21 mouse cellular contexts compared by ENCODE assay signal in genomic region chr8:85506620-85507019, GRCm38 (mm10). TPM values are rescaled to one million over a fixed set of nuclear protein-coding genes. Genes with fewer than 3 reads are reported as not detected.
DNase-seq lines count a peak whose midpoint lies in the region; ATAC-seq and TF ChIP-seq lines count a peak whose summit lies in the region.
"Had no signal": no experiment of that assay in that cellular context is flagged by ENCODE, and none has a peak within 500 bp of the region (broad histone marks: within the 10 kb centered on the region; RNA-seq: fewer than 3 reads in every experiment).

No protein-coding gene starts in this region.

- ATAC-seq in hindbrain, embryonic 12.5 days (ENCODE audit: low FRiP score), result no peak
- no peak for ATAC-seq in midbrain, embryonic 11.5 days (ENCODE audit: low FRiP score)
- peak; percentile 51; the same call in 1 of the 2 replicates for ATAC-seq in liver, embryonic 14.5 days (ENCODE audit: insufficient read depth)
- ATAC-seq: activated CD4-positive, CD25-positive, alpha-beta regulatory T cell, adult 4 months; forebrain, embryonic 15.5 days; Patski had no signal

- no peak overlapping the region for H3K9ac ChIP-seq in hindbrain, embryonic 12.5 days
- H3K9ac ChIP-seq in midbrain, embryonic 11.5 days (ENCODE audit: low read length), result no peak overlapping the region
- H3K9ac ChIP-seq in liver, embryonic 14.5 days (replicated peaks), result no peak overlapping the region
- H3K9ac ChIP-seq: embryonic facial prominence, embryonic 12.5 days; forebrain, embryonic 15.5 days; heart, embryonic 12.5 days; hindbrain, embryonic 13.5 days had no signal

- peak overlapping the region; percentile 59; the same call in 1 of the 2 replicates for H3K27ac ChIP-seq in hindbrain, embryonic 10.5 days
- no peak overlapping the region for H3K27ac ChIP-seq in hindbrain, embryonic 12.5 days
- H3K27ac ChIP-seq in midbrain, embryonic 10.5 days (replicated peaks), result peak overlapping the region; percentile 35; the same call in 1 of the 2 replicates
- no peak overlapping the region for H3K27ac ChIP-seq in midbrain, embryonic 11.5 days (ENCODE audit: low read depth, low read length)
- H3K27ac ChIP-seq in liver, embryonic 14.5 days, result no peak overlapping the region
- H3K27ac ChIP-seq: embryonic facial prominence, embryonic 12.5 days; forebrain, embryonic 15.5 days; hindbrain, embryonic 13.5 days had no signal

- no peak for DNase-seq in hindbrain, embryonic 10.5 days (ENCODE audit: low spot score)
- no peak for DNase-seq in midbrain, embryonic 10.5 days (ENCODE audit: low spot score)
- DNase-seq in midbrain, embryonic 11.5 days (ENCODE audit: low spot score, missing footprints), result no peak
- no peak for DNase-seq in liver, embryonic 14.5 days (ENCODE audit: low read depth in 3 of 3, low spot score in 3 of 3)
- peak; percentile 77 for DNase-seq in yolk sac, embryonic 10.5 days (ENCODE audit: low spot score)
- DNase-seq in testis, postnatal 10 days (ENCODE audit: low spot score), result no peak
- DNase-seq in kidney, postnatal 36 days, result no peak
- DNase-seq: adrenal gland, postnatal 14 days; cerebellum, adult 11-12 months; cerebellum, adult 9-10 months; cerebellum, postnatal 25 days; gastrocnemius, postnatal 14 days; heart, postnatal 36 days had no signal

- TF ChIP-seq CTCF in liver, embryonic 14.5 days (IDR thresholded peaks at IDR 0.05; ENCODE audit: low read depth), result no peak

- H3K4me1 ChIP-seq in hindbrain, embryonic 10.5 days (replicated peaks), result peaks cover 14% of the 10 kb centered on the region
- H3K4me1 ChIP-seq in hindbrain, embryonic 12.5 days, result no peaks in the 10 kb centered on the region
- peaks cover 11% of the 10 kb centered on the region for H3K4me1 ChIP-seq in midbrain, embryonic 10.5 days
- H3K4me1 ChIP-seq in midbrain, embryonic 11.5 days (ENCODE audit: control insufficient read depth, insufficient read depth, low read length), result no peaks in the 10 kb centered on the region
- peaks cover 0 to 3% of the 10 kb centered on the region in 2 experiments; a peak in 2 of 4 replicates for H3K4me1 ChIP-seq in liver, embryonic 14.5 days (replicated peaks; ENCODE audit: control insufficient read depth in 2 of 2, insufficient read depth in 2 of 2, low read length in 1 of 2)
- H3K4me1 ChIP-seq: embryonic facial prominence, embryonic 12.5 days; heart, embryonic 12.5 days had no signal

- no peak overlapping the region for H3K4me3 ChIP-seq in hindbrain, embryonic 10.5 days
- no peak overlapping the region for H3K4me3 ChIP-seq in hindbrain, embryonic 12.5 days
- H3K4me3 ChIP-seq in midbrain, embryonic 10.5 days, result no peak overlapping the region
- no peak overlapping the region for H3K4me3 ChIP-seq in midbrain, embryonic 11.5 days (ENCODE audit: low read depth, low read length)
- H3K4me3 ChIP-seq in liver, embryonic 14.5 days (ENCODE audit: insufficient read depth in 1 of 2, low read depth in 2 of 2, low read length in 2 of 2), result no peak overlapping the region
- H3K4me3 ChIP-seq: embryonic facial prominence, embryonic 12.5 days; forebrain, embryonic 15.5 days; heart, embryonic 12.5 days; hindbrain, embryonic 13.5 days had no signal

- H3K27me3 ChIP-seq in hindbrain, embryonic 10.5 days (ENCODE audit: insufficient read depth, poor library complexity, severe bottlenecking), result no peaks in the 10 kb centered on the region
- H3K27me3 ChIP-seq in hindbrain, embryonic 12.5 days, result no peaks in the 10 kb centered on the region
- H3K27me3 ChIP-seq in midbrain, embryonic 10.5 days (ENCODE audit: low read depth, poor library complexity, severe bottlenecking), result no peaks in the 10 kb centered on the region
- H3K27me3 ChIP-seq in midbrain, embryonic 11.5 days (ENCODE audit: control insufficient read depth, insufficient read depth, low read length), result no peaks in the 10 kb centered on the region
- no peaks in the 10 kb centered on the region for H3K27me3 ChIP-seq in liver, embryonic 14.5 days (ENCODE audit: control insufficient read depth, insufficient read depth, low read length)
- H3K27me3 ChIP-seq: CH12.LX; embryonic facial prominence, embryonic 12.5 days; forebrain, embryonic 15.5 days; heart, embryonic 12.5 days; hindbrain, embryonic 13.5 days; Patski had no signal

- H3K4me2 ChIP-seq in hindbrain, embryonic 12.5 days (replicated peaks), result no peak overlapping the region
- H3K4me2 ChIP-seq in midbrain, embryonic 11.5 days, result no peak overlapping the region
- H3K4me2 ChIP-seq in liver, embryonic 14.5 days (ENCODE audit: low read depth), result no peak overlapping the region
- H3K4me2 ChIP-seq: embryonic facial prominence, embryonic 12.5 days; forebrain, embryonic 15.5 days; heart, embryonic 12.5 days; hindbrain, embryonic 13.5 days had no signal

- peaks cover 77% of the 10 kb centered on the region for H3K36me3 ChIP-seq in hindbrain, embryonic 10.5 days
- H3K36me3 ChIP-seq in hindbrain, embryonic 12.5 days, result peaks cover 52% of the 10 kb centered on the region
- H3K36me3 ChIP-seq in midbrain, embryonic 10.5 days, result peaks cover 72% of the 10 kb centered on the region
- peaks cover 7% of the 10 kb centered on the region; the same call in 1 of the 2 replicates for H3K36me3 ChIP-seq in midbrain, embryonic 11.5 days (ENCODE audit: control insufficient read depth, insufficient read depth, low read length)
- H3K36me3 ChIP-seq in liver, embryonic 14.5 days (replicated peaks; ENCODE audit: control insufficient read depth, insufficient read depth, low read depth), result no peaks in the 10 kb centered on the region

- TF ChIP-seq EP300 in liver, embryonic 14.5 days (IDR thresholded peaks at IDR 0.05; ENCODE audit: low read depth), result no peak

- H3K9me3 ChIP-seq in hindbrain, embryonic 10.5 days, result no peaks in the 10 kb centered on the region
- no peaks in the 10 kb centered on the region for H3K9me3 ChIP-seq in hindbrain, embryonic 12.5 days (replicated peaks)
- no peaks in the 10 kb centered on the region for H3K9me3 ChIP-seq in midbrain, embryonic 10.5 days (replicated peaks)
- no peaks in the 10 kb centered on the region for H3K9me3 ChIP-seq in midbrain, embryonic 11.5 days (ENCODE audit: control insufficient read depth, low read length)
- H3K9me3 ChIP-seq in liver, embryonic 14.5 days (ENCODE audit: control insufficient read depth, low read length), result no peaks in the 10 kb centered on the region
- H3K9me3 ChIP-seq: embryonic facial prominence, embryonic 12.5 days; forebrain, embryonic 15.5 days; heart, embryonic 12.5 days; hindbrain, embryonic 13.5 days had no signal

- 62% methylated on average over 4 of the region's 4 CpGs for WGBS in hindbrain, embryonic 10.5 days
- WGBS in hindbrain, embryonic 12.5 days, result 80% methylated on average over 4 of the region's 4 CpGs
- 68% methylated on average over 4 of the region's 4 CpGs for WGBS in midbrain, embryonic 10.5 days
- 68% methylated on average over 4 of the region's 4 CpGs for WGBS in midbrain, embryonic 11.5 days
- 57% methylated on average over 4 of the region's 4 CpGs for WGBS in liver, embryonic 14.5 days (ENCODE audit: insufficient replicate concordance)

RNA-seq across cellular contexts. Expression of gene Gpt2, which starts 14.2 kb away (rescaled TPM):
- polyA plus RNA-seq in hindbrain, embryonic 10.5 days (2016; fragmentation: Nextera tagmentation; extraction: Ambion mirVana), result 32.2 and 35.3 TPM in 2 replicates
- 44.4 and 44.8 TPM in 2 replicates for polyA plus RNA-seq in hindbrain, embryonic 12.5 days (2016; fragmentation: Nextera tagmentation; extraction: Ambion mirVana)
- polyA plus RNA-seq in midbrain, embryonic 10.5 days (2016; fragmentation: Nextera tagmentation; extraction: Ambion mirVana), result 31.9 and 33.0 TPM in 2 replicates
- polyA plus RNA-seq in midbrain, embryonic 11.5 days (2014; fragmentation: Nextera tagmentation; extraction: Ambion mirVana), result 36.5 and 38.1 TPM in 2 replicates
- 8.1 and 8.7 TPM in 2 replicates for polyA plus RNA-seq in liver, embryonic 14.5 days (2012; rRNA removed)
- polyA plus RNA-seq in liver, embryonic 14.5 days (2014; fragmentation: Nextera tagmentation; extraction: Ambion mirVana), result 13.1 and 15.5 TPM in 2 replicates

RNA-seq across cellular contexts. Expression of gene Dnaja2, which starts 48.5 kb away (rescaled TPM):
- polyA plus RNA-seq in hindbrain, embryonic 10.5 days (2016; fragmentation: Nextera tagmentation; extraction: Ambion mirVana), result 173 and 194 TPM in 2 replicates
- polyA plus RNA-seq in hindbrain, embryonic 12.5 days (2016; fragmentation: Nextera tagmentation; extraction: Ambion mirVana), result 170 and 174 TPM in 2 replicates
- 187 and 195 TPM in 2 replicates for polyA plus RNA-seq in midbrain, embryonic 10.5 days (2016; fragmentation: Nextera tagmentation; extraction: Ambion mirVana)
- 201 and 217 TPM in 2 replicates for polyA plus RNA-seq in midbrain, embryonic 11.5 days (2014; fragmentation: Nextera tagmentation; extraction: Ambion mirVana)
- 12.6 and 26.9 TPM in 2 replicates for polyA plus RNA-seq in liver, embryonic 14.5 days (2012; rRNA removed)
- polyA plus RNA-seq in liver, embryonic 14.5 days (2014; fragmentation: Nextera tagmentation; extraction: Ambion mirVana), result 73.3 and 76.2 TPM in 2 replicates

Comparison
In these comparisons a context has a peak if more than half of its experiments do, and no peak if none do; other contexts are left out.
1. H3K27ac ChIP-seq: peak in hindbrain, embryonic 10.5 days (single experiment) and midbrain, embryonic 10.5 days (single experiment); none in hindbrain, embryonic 12.5 days (single experiment), midbrain, embryonic 11.5 days (single experiment) and liver, embryonic 14.5 days (single experiment).